Mouse (Mus musculus) liver, embryonic 16.5 days (tissue): ENCODE measurements around the gene Mid1ip1. TPM values are rescaled to one million over a fixed set of nuclear protein-coding genes. Genes with fewer than 3 reads are reported as not detected.

Experiments used
- ATAC-seq: fragments of 200-750 bp; cut with Nextera tagmentation; 2 replicates; pipeline ENCODE4 v1.8.0; 2017; ENCODE audit warnings: low read depth, mild to moderate bottlenecking, moderate number of reproducible peaks, moderate library complexity
- H3K27ac ChIP-seq: fragments of 300-500 bp; sonication (generic); 2 replicates; pipeline ENCODE4 v1.5.1; 2014; ENCODE audit warnings: mild to moderate bottlenecking, low read length
- H3K27me3 ChIP-seq: fragments of 300-500 bp; sonication (generic); 2 replicates; pipeline ENCODE4 v1.6.1; 2014; ENCODE audit warnings: low read depth, low read length, mixed read lengths; ENCODE audit not compliant: control insufficient read depth, insufficient read depth
- H3K36me3 ChIP-seq: fragments of 300-500 bp; sonication (generic); 2 replicates; pipeline ENCODE4 v1.6.1; 2014; ENCODE audit warnings: mild to moderate bottlenecking; ENCODE audit not compliant: control insufficient read depth, insufficient read depth
- H3K4me1 ChIP-seq: fragments of 300-500 bp; sonication (generic); 2 replicates; pipeline ENCODE4 v1.6.1; 2014; ENCODE audit warnings: low read depth, low read length, mixed read lengths; ENCODE audit not compliant: control insufficient read depth
- H3K4me2 ChIP-seq: fragments of 300-500 bp; sonication (generic); 2 replicates; pipeline ENCODE4 v1.6.1; 2014; ENCODE audit warnings: low read depth, low read length, mixed read lengths
- H3K4me3 ChIP-seq: fragments of 300-500 bp; sonication (generic); 2 replicates; pipeline ENCODE4 v1.5.1; 2014; ENCODE audit warnings: low read depth, mild to moderate bottlenecking, low read length
- H3K9ac ChIP-seq: fragments of 300-500 bp; sonication (generic); 2 replicates; pipeline ENCODE4 v1.6.1; 2014; ENCODE audit warnings: low read depth, low read length
- H3K9me3 ChIP-seq: fragments of 300-500 bp; sonication (generic); replicated peaks from 2 replicates; pipeline ENCODE4 v1.6.1; 2016; ENCODE audit warnings: low read length; ENCODE audit not compliant: control insufficient read depth
- WGBS: fragments of 180-500 bp; shearing (Covaris S2); extraction: QIAGEN DNeasy Blood & Tissue Kit; methylation state at CpG from one replicate; pipeline ENCODE4 v1.1.7; 2014; ENCODE audit not compliant: insufficient replicate concordance; 5-methylcytosine and 5-hydroxymethylcytosine counted together
- polyA plus RNA-seq: library from polyadenylated mRNA; unstranded; fragments of >200 nt; fragmentation: Nextera tagmentation; extraction: Ambion mirVana; gene quantifications from 2 replicates; pipeline ENCODE4 v1.2.1, GENCODE M21; 2015

Gene Mid1ip1
- polyA plus RNA-seq, result 37.2 and 39.0 TPM in 2 replicates

DNA sequence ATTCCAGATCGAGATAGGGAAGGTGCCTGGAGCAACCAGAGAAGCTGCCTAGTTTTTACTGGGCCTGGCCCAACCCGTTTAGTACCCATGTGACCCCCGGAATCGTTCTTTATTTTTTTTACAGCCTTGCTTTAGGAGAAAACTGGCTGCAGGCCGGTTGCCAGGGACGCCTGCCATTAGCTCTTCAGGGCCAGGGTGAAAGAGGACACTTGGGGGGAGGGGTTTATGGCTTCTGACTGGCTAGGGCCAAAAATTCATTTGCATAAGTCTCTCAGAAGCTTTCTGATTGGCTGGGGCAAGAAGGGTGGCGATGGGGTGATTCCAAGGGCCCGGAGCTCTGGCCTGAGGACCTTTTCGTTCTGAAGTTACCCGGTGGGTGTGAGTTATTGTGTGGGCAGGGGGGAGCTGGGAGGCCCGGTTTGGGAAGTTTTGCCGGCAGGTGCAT, at the start of gene Mid1ip1:
Mid1ip1 (plus strand) TSS at position 318 of the 445 bp plus-strand sequence.
- peak; percentile 61 for ATAC-seq
- Histone ChIP-seq H3K27me3 (no peaks in the 10 kb centered on the region), H3K9me3 (no peaks in the 10 kb centered on the region), H3K27ac (peak within 1 kb of the TSS; percentile 86), H3K4me3 (peak within 1 kb of the TSS; percentile 78), H3K9ac (peak within 1 kb of the TSS; percentile 52; the same call in 1 of the 2 replicates), H3K4me2 (peak within 1 kb of the TSS; percentile 70), H3K4me1 (peaks cover 15% of the 10 kb centered on the region), H3K36me3 (no peaks in the 10 kb centered on the region)
- WGBS, result 15% methylated on average over 12 of the region's 12 CpGs

DNA sequence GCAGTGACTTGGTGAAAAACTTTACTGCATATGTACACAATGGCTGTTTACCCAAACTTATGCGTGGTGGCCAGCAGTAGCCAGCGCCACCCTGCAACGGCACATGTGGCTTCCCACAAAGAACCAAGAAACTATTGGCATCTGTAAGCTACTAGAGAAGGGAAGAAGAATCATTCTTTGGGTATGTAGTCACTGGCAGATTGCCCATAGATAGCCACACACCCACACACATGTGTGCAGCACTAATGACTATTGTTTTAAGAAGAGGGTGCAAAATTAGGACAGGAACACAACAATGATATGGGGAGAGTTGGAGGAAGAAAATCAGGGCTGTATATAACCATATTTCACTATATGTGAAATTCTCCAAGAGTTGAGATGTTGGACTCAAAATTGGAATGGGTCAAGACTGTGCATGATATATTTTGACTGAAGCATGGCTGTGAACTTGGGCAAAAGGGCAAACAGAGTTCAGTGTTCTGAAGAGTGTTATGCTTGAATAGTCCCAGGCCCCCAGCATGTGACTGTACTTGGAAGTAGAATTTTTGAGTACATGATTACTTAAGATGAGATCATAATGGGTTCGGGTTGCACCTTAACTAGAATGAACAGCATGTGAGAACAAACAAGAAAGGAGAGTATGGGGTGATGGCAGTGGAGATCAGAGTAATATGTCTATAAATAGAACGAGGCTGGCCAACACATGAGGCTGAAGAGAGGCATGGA, 20.2 kb upstream of the Mid1ip1 start:
- no peaks in the 10 kb centered on the region for H3K9me3 ChIP-seq
- no peak overlapping the region for H3K4me2 ChIP-seq
- no peaks in the 10 kb centered on the region for H3K4me1 ChIP-seq
- H3K36me3 ChIP-seq, result no peaks in the 10 kb centered on the region
- H3K27me3 ChIP-seq, result no peaks in the 10 kb centered on the region
- no peak overlapping the region for H3K9ac ChIP-seq
- H3K27ac ChIP-seq, result no peak overlapping the region
- WGBS, result 61% methylated on average over 5 of the region's 5 CpGs
- no peak for ATAC-seq
- H3K4me3 ChIP-seq, result no peak overlapping the region

DNA sequence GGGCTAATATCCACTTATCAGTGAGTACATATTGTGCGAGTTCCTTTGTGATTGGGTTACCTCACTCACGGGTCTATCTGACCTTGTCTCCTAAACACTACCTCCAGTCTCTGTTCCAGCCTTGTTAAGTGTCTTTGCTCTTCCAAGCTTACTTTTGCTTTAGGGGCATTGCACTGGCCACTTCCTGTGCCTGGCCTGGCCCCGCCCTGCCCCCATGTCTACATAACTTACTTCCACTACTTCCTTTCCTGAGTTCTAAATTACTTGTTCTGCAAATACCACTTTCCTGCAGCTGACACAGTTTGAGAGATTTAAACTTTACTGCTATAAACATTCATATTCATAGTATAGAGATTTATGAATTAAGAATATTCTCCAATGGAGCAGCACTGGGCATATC, 8.1 kb upstream of the Mid1ip1 start:
- Histone ChIP-seq H3K36me3 (no peaks in the 10 kb centered on the region), H3K27ac (no peak overlapping the region), H3K9me3 (no peaks in the 10 kb centered on the region), H3K27me3 (no peaks in the 10 kb centered on the region), H3K4me3 (no peak overlapping the region), H3K4me1 (no peaks in the 10 kb centered on the region), H3K9ac (no peak overlapping the region), H3K4me2 (no peak overlapping the region)
- WGBS, result 56% methylated on average over 3 of the region's 3 CpGs
- no peak for ATAC-seq

DNA sequence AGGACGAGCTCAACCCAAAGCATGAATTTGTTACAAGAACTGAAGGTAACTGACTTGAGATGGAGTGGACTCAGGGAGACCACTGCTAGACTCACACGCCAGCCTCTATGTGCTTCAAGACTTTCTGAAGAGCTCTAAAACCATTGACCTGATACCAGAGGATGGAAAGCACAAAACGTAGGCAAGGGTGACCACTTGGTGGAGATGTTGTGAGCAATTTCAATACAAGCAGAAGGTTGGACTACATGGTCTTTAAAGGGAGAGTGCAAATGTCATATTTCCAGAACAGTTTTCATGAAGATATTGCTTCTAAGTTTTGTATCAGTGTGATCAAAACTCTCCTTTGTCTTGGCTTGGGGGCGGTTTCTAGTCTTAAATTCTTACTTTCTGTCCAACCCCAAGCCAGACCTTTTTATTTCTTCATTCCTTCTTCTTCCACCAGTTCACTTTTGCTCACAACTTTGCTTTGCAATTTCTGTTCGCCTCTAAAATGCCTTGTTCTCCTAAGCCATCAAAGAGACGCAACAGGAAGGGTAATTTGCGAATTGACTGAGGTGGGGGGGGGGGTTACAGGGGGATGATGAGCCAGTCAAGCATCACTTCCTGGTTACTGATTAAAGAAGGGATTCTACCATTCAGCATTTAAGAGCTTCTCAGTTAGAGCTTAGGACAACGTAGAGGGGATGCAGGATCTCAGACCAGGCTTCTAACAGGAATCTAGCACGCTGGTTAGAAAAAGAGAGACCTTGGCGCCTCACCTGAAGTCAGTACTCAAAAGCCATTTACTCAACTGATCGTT, 775 bp upstream of the Mid1ip1 start:
- H3K9ac ChIP-seq, result peak overlapping the region; percentile 31; the same call in 1 of the 2 replicates
- ATAC-seq, result no peak
- peaks cover 15% of the 10 kb centered on the region for H3K4me1 ChIP-seq
- no peaks in the 10 kb centered on the region for H3K9me3 ChIP-seq
- H3K27me3 ChIP-seq, result no peaks in the 10 kb centered on the region
- peak overlapping the region; percentile 78 for H3K4me3 ChIP-seq
- H3K36me3 ChIP-seq, result no peaks in the 10 kb centered on the region
- peak overlapping the region; percentile 70 for H3K4me2 ChIP-seq
- 23% methylated on average over 11 of the region's 11 CpGs for WGBS
- H3K27ac ChIP-seq, result peak overlapping the region; percentile 74

DNA sequence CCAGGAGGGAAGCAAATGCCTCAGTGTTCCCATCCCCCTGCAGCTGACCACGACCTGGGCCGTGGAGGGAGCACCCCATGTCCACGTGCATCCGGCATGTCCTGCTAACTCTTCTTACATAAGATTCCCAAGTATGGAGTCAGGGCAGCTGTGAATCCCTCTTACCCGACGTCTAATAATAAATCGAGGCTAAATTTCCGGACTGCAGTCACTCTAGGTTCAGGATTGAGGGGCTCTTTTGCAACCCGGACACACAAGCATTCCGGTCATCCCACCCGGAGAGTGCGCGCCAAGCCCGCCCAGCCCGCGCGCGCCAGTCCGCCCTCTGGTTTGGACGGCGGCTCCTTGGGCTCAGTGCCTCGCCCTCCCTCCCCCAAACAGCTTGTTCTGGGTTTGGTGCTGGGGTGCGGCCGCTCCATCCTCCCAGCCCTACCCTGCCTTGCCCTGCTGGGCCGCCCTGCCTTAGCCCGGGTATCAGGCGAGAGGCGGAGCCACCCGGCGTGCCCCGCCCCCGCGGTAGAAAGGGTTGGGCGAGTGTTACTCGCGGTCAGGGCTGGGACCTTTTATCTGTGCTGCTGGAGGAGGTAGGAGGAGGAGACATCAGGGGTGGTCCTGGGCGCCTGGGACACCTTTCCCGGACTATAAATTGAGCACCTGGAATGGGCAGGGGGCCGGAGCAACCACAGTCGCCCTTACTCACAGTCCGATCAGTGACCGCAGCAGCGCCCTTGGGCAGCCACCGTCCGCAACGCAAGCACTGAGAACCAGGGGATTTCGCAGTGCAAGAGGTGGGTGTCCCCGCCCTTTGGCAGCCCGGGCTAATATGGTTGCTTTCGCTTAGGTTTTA, 2.3 kb downstream of the Mid1ip1 start:
- Histone ChIP-seq H3K9me3 (no peaks in the 10 kb centered on the region), H3K4me1 (peaks cover 21% of the 10 kb centered on the region), H3K36me3 (no peaks in the 10 kb centered on the region), H3K4me3 (peak overlapping the region; percentile 78), H3K27me3 (no peaks in the 10 kb centered on the region), H3K4me2 (peak overlapping the region; percentile 66), H3K27ac (peak overlapping the region; percentile 90), H3K9ac (peak overlapping the region; percentile 84)
- ATAC-seq, result peak; percentile 89
- 16% methylated on average over 44 of the region's 50 CpGs for WGBS

DNA sequence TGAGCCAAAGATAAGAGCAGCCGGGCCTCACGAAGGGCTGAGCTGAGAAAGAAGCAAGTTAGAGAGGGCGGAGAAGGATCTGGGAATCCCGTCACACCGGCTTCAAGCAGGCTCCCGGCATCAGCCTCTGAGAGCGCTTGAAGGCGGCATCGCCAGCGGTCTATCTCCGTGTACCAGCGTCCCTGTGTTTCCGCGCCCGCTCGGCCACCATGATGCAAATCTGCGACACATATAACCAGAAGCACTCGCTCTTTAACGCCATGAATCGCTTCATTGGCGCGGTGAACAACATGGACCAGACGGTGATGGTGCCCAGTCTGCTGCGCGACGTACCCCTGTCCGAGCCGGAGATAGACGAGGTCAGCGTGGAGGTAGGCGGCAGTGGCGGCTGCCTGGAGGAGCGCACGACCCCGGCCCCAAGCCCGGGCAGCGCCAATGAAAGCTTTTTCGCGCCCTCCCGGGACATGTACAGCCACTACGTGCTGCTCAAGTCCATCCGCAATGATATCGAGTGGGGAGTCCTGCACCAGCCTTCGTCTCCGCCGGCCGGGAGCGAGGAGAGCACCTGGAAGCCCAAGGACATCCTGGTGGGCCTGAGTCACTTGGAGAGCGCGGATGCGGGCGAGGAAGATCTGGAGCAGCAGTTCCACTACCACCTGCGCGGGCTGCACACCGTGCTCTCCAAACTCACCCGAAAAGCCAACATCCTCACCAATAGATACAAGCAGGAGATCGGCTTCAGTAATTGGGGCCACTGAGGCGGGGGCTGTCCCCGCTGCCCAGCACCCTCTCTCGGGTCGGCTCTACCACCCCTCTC, 3.4 kb downstream of the Mid1ip1 start:
- Histone ChIP-seq H3K4me2 (peak overlapping the region; percentile 60), H3K36me3 (no peaks in the 10 kb centered on the region), H3K9me3 (no peaks in the 10 kb centered on the region), H3K4me1 (peaks cover 21% of the 10 kb centered on the region), H3K4me3 (peak overlapping the region; percentile 78), H3K27me3 (no peaks in the 10 kb centered on the region), H3K27ac (peak overlapping the region; percentile 90), H3K9ac (peak overlapping the region; percentile 84)
- WGBS, result 18% methylated on average over 61 of the region's 61 CpGs
- ATAC-seq, result no peak

DNA sequence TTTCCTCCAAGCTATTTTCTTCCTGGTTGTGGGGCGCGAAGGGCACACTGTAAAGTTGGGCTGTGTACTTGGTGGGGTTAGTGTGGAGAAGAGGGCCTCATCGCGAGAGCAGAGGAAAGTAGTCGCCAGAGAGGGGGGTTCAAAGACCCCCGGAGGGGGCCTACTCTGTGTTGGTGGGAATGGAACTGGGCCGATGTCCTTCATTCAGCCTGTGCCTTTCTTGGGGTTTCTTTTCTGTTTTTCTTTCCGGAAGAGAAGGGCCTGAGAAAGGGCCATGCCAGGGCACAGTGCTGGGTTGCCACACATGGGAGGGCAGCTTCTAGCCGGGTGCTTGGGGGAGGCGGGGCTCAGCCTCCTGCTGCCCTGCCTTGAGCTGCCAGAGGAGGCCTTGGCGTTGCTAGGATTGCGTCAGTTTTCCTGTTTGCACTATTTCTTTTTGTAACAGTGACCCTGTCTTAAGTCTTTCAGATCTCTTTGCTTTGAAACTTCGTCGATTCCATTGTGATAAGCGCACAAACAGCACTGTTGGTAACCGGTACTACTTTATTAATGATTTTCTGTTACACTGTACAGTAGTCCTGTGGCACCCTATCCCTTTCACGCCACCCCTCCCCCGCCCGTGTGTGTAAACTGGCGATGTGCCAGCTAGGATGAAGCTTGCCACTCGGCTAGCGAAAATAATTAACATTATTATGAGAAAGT, 4.2 kb downstream of the Mid1ip1 start:
- Histone ChIP-seq H3K4me1 (peaks cover 21% of the 10 kb centered on the region), H3K4me3 (peak overlapping the region; percentile 78), H3K36me3 (no peaks in the 10 kb centered on the region), H3K27me3 (no peaks in the 10 kb centered on the region), H3K9ac (peak overlapping the region; percentile 84), H3K27ac (peak overlapping the region; percentile 90), H3K4me2 (peak overlapping the region; percentile 60), H3K9me3 (no peaks in the 10 kb centered on the region)
- ATAC-seq, result peak; percentile 62
- 14% methylated on average over 22 of the region's 22 CpGs for WGBS
